Mouse (Mus musculus): ENCODE measurements at regions not wholly inside any gene's neighbourhood (a gene's known extent, or its start where the extent isn't known, plus 50 kb on each side); places are given as distances from the start of the nearest gene placed in this dataset.
"Not testable (repeated sequence)": the region's sequence is repeated elsewhere in the genome, so short reads cannot be mapped to it uniquely, and the experiment has no call there.

- 94% methylated on average over 4 of the region's 4 CpGs for WGBS
- not testable (repeated sequence) for H3K27me3 ChIP-seq (ENCODE audit: control insufficient read depth, insufficient read depth, low read length); H3K4me2 ChIP-seq (ENCODE audit: low read depth, low read length)
Measured at GRCm38 (mm10) chr3:72552597-72552996, 415.1 kb downstream of the Sis start.

GRCm38 (mm10) chr3:72534010-72534409, 433.7 kb downstream of the Sis start:
- no peaks in the 10 kb centered on the region for H3K9me3 ChIP-seq (ENCODE audit: control insufficient read depth, low read length)

More at GRCm38 (mm10) chr3:72552597-72552996, 415.1 kb downstream of the Sis start:
- not testable (repeated sequence) for H3K4me3 ChIP-seq (ENCODE audit: low read depth, low read length); H3K36me3 ChIP-seq (ENCODE audit: control insufficient read depth, insufficient read depth, low read length); H3K4me1 ChIP-seq (ENCODE audit: control insufficient read depth, insufficient read depth, low read length); H3K9ac ChIP-seq (replicated peaks; ENCODE audit: low read depth, low read length); H3K27ac ChIP-seq (ENCODE audit: low read depth, low read length); H3K9me3 ChIP-seq (ENCODE audit: control insufficient read depth, low read length); ATAC-seq (ENCODE audit: low read depth)

GRCm38 (mm10) chr3:72525771-72526170, 441.9 kb downstream of the Sis start:
- H3K4me1 ChIP-seq (ENCODE audit: control insufficient read depth, insufficient read depth, low read length); H3K4me2 ChIP-seq (ENCODE audit: low read depth, low read length); H3K36me3 ChIP-seq (ENCODE audit: control insufficient read depth, insufficient read depth, low read length); H3K9ac ChIP-seq (replicated peaks; ENCODE audit: low read depth, low read length); H3K4me3 ChIP-seq (ENCODE audit: low read depth, low read length); H3K27ac ChIP-seq (ENCODE audit: low read depth, low read length); H3K27me3 ChIP-seq (ENCODE audit: control insufficient read depth, insufficient read depth, low read length); ATAC-seq (ENCODE audit: low read depth); H3K9me3 ChIP-seq (ENCODE audit: control insufficient read depth, low read length): not testable (repeated sequence)
- WGBS = 81% methylated on average over 1 of the region's 1 CpGs

More at GRCm38 (mm10) chr3:72534010-72534409, 433.7 kb downstream of the Sis start:
- Histone ChIP-seq H3K4me3 (ENCODE audit: low read depth, low read length) (no peak overlapping the region), H3K36me3 (ENCODE audit: control insufficient read depth, insufficient read depth, low read length) (no peaks in the 10 kb centered on the region), H3K9ac (replicated peaks; ENCODE audit: low read depth, low read length) (no peak overlapping the region), H3K27me3 (ENCODE audit: control insufficient read depth, insufficient read depth, low read length) (no peaks in the 10 kb centered on the region), H3K4me1 (ENCODE audit: control insufficient read depth, insufficient read depth, low read length) (no peaks in the 10 kb centered on the region), H3K27ac (ENCODE audit: low read depth, low read length) (no peak overlapping the region), H3K4me2 (ENCODE audit: low read depth, low read length) (no peak overlapping the region)
- 87% methylated on average over 4 of the region's 4 CpGs for WGBS
- ATAC-seq (ENCODE audit: low read depth) = no peak

GRCm38 (mm10) chr3:72517846-72518245, 449.8 kb downstream of the Sis start:
- H3K27ac ChIP-seq (ENCODE audit: low read depth, low read length); H3K36me3 ChIP-seq (ENCODE audit: control insufficient read depth, insufficient read depth, low read length); ATAC-seq (ENCODE audit: low read depth); H3K27me3 ChIP-seq (ENCODE audit: control insufficient read depth, insufficient read depth, low read length); H3K4me2 ChIP-seq (ENCODE audit: low read depth, low read length); H3K9me3 ChIP-seq (ENCODE audit: control insufficient read depth, low read length); H3K9ac ChIP-seq (replicated peaks; ENCODE audit: low read depth, low read length); H3K4me3 ChIP-seq (ENCODE audit: low read depth, low read length); H3K4me1 ChIP-seq (ENCODE audit: control insufficient read depth, insufficient read depth, low read length): not testable (repeated sequence)
- WGBS = 88% methylated on average over 3 of the region's 3 CpGs

GRCm38 (mm10) chr3:72504281-72504680, 463.4 kb downstream of the Sis start:
- Histone ChIP-seq H3K4me1 (ENCODE audit: control insufficient read depth, insufficient read depth, low read length) (no peaks in the 10 kb centered on the region), H3K27ac (ENCODE audit: low read depth, low read length) (no peak overlapping the region), H3K36me3 (ENCODE audit: control insufficient read depth, insufficient read depth, low read length) (no peaks in the 10 kb centered on the region), H3K4me3 (ENCODE audit: low read depth, low read length) (no peak overlapping the region), H3K9ac (replicated peaks; ENCODE audit: low read depth, low read length) (no peak overlapping the region), H3K27me3 (ENCODE audit: control insufficient read depth, insufficient read depth, low read length) (no peaks in the 10 kb centered on the region), H3K4me2 (ENCODE audit: low read depth, low read length) (no peak overlapping the region), H3K9me3 (ENCODE audit: control insufficient read depth, low read length) (no peaks in the 10 kb centered on the region)
- 24% methylated on average over 4 of the region's 4 CpGs for WGBS
- peak; percentile 87 for ATAC-seq (ENCODE audit: low read depth)

- Histone ChIP-seq H3K27me3 (ENCODE audit: control insufficient read depth, insufficient read depth, low read length) (no peaks in the 10 kb centered on the region), H3K4me3 (ENCODE audit: low read depth, low read length) (no peak overlapping the region), H3K9ac (replicated peaks; ENCODE audit: low read depth, low read length) (no peak overlapping the region), H3K27ac (ENCODE audit: low read depth, low read length) (no peak overlapping the region), H3K36me3 (ENCODE audit: control insufficient read depth, insufficient read depth, low read length) (no peaks in the 10 kb centered on the region), H3K4me1 (ENCODE audit: control insufficient read depth, insufficient read depth, low read length) (no peaks in the 10 kb centered on the region), H3K4me2 (ENCODE audit: low read depth, low read length) (no peak overlapping the region), H3K9me3 (ENCODE audit: control insufficient read depth, low read length) (no peaks in the 10 kb centered on the region)
- 89% methylated on average over 2 of the region's 2 CpGs for WGBS
- ATAC-seq (ENCODE audit: low read depth) = no peak
Measured at GRCm38 (mm10) chr3:72501754-72502153, 465.9 kb downstream of the Sis start.

GRCm38 (mm10) chr3:72455326-72455725, 512.3 kb downstream of the Sis start:
- Histone ChIP-seq H3K36me3 (ENCODE audit: control insufficient read depth, insufficient read depth, low read length) (no peaks in the 10 kb centered on the region), H3K27me3 (ENCODE audit: control insufficient read depth, insufficient read depth, low read length) (no peaks in the 10 kb centered on the region), H3K9ac (replicated peaks; ENCODE audit: low read depth, low read length) (no peak overlapping the region), H3K4me2 (ENCODE audit: low read depth, low read length) (no peak overlapping the region), H3K27ac (ENCODE audit: low read depth, low read length) (no peak overlapping the region), H3K4me3 (ENCODE audit: low read depth, low read length) (no peak overlapping the region), H3K4me1 (ENCODE audit: control insufficient read depth, insufficient read depth, low read length) (no peaks in the 10 kb centered on the region), H3K9me3 (ENCODE audit: control insufficient read depth, low read length) (no peaks in the 10 kb centered on the region)
- ATAC-seq (ENCODE audit: low read depth) = peak; percentile 44; the same call in 1 of the 2 replicates
- WGBS = 22% methylated on average over 1 of the region's 1 CpGs

All from neural tube, embryonic 14.5 days (tissue).